Mouse (Mus musculus) midbrain, embryonic 16.5 days (tissue): ENCODE measurements at regions not wholly inside any gene's neighbourhood (a gene's known extent, or its start where the extent isn't known, plus 50 kb on each side); places are given as distances from the start of the nearest gene placed in this dataset.

Experiments used
- ATAC-seq: fragments of 200-750 bp; cut with Nextera tagmentation; 2 replicates; pipeline ENCODE4 v1.8.0; 2017; ENCODE audit warnings: moderate TSS enrichment
- H3K27ac ChIP-seq: fragments of 300-500 bp; sonication (generic); 2 replicates; pipeline ENCODE4 v1.5.1; 2014; ENCODE audit warnings: mild to moderate bottlenecking, low read length, mixed read lengths
- H3K27me3 ChIP-seq: fragments of 300-500 bp; sonication (generic); 2 replicates; pipeline ENCODE4 v1.6.1; 2014; ENCODE audit warnings: low read depth, low read length, mixed read lengths; ENCODE audit not compliant: control insufficient read depth, insufficient read depth
- H3K36me3 ChIP-seq: fragments of 300-500 bp; sonication (generic); 2 replicates; pipeline ENCODE4 v1.6.1; 2014; ENCODE audit warnings: mild to moderate bottlenecking, low read length, moderate library complexity, mixed read lengths; ENCODE audit not compliant: control insufficient read depth, insufficient read depth
- H3K4me1 ChIP-seq: fragments of 300-500 bp; sonication (generic); 2 replicates; pipeline ENCODE4 v1.6.1; 2014; ENCODE audit warnings: mild to moderate bottlenecking, low read length, mixed read lengths; ENCODE audit not compliant: control insufficient read depth, insufficient read depth
- H3K4me2 ChIP-seq: fragments of 300-500 bp; sonication (generic); 2 replicates; pipeline ENCODE4 v1.6.1; 2014; ENCODE audit warnings: mild to moderate bottlenecking, low read length, mixed read lengths
- H3K4me3 ChIP-seq: fragments of 300-500 bp; sonication (generic); 2 replicates; pipeline ENCODE4 v1.5.1; 2014; ENCODE audit warnings: low read depth, mild to moderate bottlenecking, low read length, moderate library complexity, mixed read lengths
- H3K9ac ChIP-seq: fragments of 300-500 bp; sonication (generic); 2 replicates; pipeline ENCODE4 v1.6.1; 2014; ENCODE audit warnings: low read depth, low read length, mixed read lengths
- H3K9me3 ChIP-seq: fragments of 300-500 bp; sonication (generic); replicated peaks from 2 replicates; pipeline ENCODE4 v1.6.1; 2014; ENCODE audit warnings: mild to moderate bottlenecking, low read length, mixed read lengths; ENCODE audit not compliant: control insufficient read depth, poor library complexity, severe bottlenecking
- WGBS: fragments of 180-500 bp; shearing (Covaris S2); extraction: QIAGEN DNeasy Blood & Tissue Kit; methylation state at CpG from one replicate; pipeline ENCODE4 v1.1.7; 2014; 5-methylcytosine and 5-hydroxymethylcytosine counted together

DNA sequence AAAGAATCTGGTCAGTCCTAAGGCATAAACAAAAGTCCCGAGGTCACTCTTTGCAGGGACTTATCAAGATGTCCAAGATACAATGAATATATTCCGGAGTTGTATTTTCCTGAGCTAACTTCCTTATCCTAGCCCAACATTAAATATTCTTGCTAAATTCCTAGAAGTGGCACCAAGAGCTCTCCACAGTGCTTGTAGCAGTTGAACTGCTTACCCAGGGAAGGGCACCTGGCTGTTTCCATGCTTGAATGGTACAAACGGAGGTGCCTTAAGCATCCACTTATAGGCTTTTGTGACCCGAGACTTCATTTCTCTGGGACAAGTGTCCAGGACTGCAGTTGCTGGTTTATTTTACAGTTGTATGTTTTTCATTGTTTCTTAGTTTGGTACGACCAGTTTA lies 115.1 kb upstream of the Slc25a36 start:
- Histone ChIP-seq H3K27ac (no peak overlapping the region), H3K9me3 (no peaks in the 10 kb centered on the region), H3K27me3 (no peaks in the 10 kb centered on the region), H3K9ac (no peak overlapping the region), H3K36me3 (no peaks in the 10 kb centered on the region), H3K4me3 (no peak overlapping the region), H3K4me2 (no peak overlapping the region), H3K4me1 (no peaks in the 10 kb centered on the region)
- WGBS: 91% methylated on average over 5 of the region's 5 CpGs
- no peak for ATAC-seq

DNA sequence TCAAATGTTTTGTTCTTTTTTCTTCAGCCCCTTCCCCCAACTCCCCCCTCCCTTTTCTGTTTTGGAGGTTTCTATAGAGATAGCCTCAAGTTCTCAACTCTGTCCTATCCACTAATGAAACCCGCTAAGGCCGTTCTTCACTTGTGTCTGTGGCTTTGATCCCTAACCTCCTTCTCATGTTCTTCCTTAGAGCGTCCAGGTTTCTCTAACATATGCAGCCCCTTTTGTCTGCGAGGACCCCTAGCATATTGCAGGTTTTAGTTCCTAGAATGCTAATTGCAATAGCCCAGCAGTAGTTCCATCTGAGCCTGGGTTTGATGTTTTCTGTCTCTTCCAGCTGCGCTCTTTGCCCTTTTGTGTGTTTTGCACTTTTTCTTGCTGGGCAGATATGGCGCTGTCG lies 113.6 kb upstream of the Slc25a36 start:
- Histone ChIP-seq H3K4me2 (no peak overlapping the region), H3K4me1 (no peaks in the 10 kb centered on the region), H3K36me3 (no peaks in the 10 kb centered on the region), H3K4me3 (no peak overlapping the region), H3K27me3 (no peaks in the 10 kb centered on the region), H3K9ac (no peak overlapping the region), H3K27ac (no peak overlapping the region), H3K9me3 (no peaks in the 10 kb centered on the region)
- ATAC-seq: peak; percentile 54; the same call in 1 of the 2 replicates
- WGBS: 11% methylated on average over 7 of the region's 7 CpGs

DNA sequence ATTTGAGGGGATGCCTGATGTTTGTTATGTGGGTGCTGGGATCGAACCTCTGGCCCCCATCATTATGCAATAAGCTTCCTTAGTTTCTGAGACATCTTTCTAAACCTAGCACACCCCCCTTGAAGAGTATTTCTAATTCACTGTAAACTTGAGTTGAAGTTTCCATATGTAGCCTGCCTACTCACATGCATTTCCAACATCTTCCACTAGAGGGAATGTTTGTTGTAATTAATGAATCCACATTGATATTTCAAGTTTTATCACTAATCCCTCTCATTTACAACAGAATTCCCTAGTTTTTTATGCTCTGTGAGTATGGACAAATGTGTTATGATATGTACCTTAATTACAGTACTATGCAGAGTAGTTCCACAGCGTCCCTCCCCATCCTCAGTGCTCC lies 103.8 kb upstream of the Slc25a36 start:
- Histone ChIP-seq H3K36me3 (no peaks in the 10 kb centered on the region), H3K4me1 (no peaks in the 10 kb centered on the region), H3K27me3 (no peaks in the 10 kb centered on the region), H3K9ac (no peak overlapping the region), H3K4me3 (no peak overlapping the region), H3K4me2 (no peak overlapping the region), H3K27ac (no peak overlapping the region), H3K9me3 (no peaks in the 10 kb centered on the region)
- WGBS: 34% methylated on average over 2 of the region's 2 CpGs
- no peak for ATAC-seq

DNA sequence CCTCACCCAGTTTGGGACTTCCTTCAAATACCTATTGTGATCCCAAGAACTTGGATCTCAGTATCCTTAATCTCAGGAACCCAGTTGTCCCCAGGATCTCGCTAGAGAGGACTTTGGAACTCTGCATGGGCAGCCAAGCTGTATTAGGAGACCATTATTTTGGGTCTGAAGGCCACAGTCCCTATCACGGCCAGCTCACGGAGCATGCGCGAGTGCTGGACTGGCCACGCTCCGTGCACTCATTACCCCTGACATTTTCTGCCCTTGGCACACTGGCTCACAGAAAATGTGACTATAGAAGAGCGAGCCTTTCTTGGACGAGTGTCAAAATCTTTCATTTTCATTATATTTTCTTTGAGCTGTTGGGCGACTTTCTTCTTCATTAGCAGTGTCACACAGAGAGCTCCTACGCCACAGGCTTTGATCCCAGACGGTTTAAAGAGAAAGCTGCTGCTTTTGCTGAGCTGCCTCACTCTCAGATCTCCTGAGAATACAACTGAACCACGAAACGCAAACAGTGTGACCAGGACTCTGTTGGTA lies 79.4 kb upstream of the Slc25a36 start:
- no peak; the same call in 1 of the 2 replicates for ATAC-seq
- no peaks in the 10 kb centered on the region for H3K4me1 ChIP-seq
- WGBS: 58% methylated on average over 14 of the region's 14 CpGs
- no peak overlapping the region for H3K4me3 ChIP-seq
- H3K36me3 ChIP-seq: no peaks in the 10 kb centered on the region
- no peak overlapping the region for H3K27ac ChIP-seq
- H3K9me3 ChIP-seq: no peaks in the 10 kb centered on the region
- H3K27me3 ChIP-seq: no peaks in the 10 kb centered on the region
- H3K4me2 ChIP-seq: no peak overlapping the region
- no peak overlapping the region for H3K9ac ChIP-seq

DNA sequence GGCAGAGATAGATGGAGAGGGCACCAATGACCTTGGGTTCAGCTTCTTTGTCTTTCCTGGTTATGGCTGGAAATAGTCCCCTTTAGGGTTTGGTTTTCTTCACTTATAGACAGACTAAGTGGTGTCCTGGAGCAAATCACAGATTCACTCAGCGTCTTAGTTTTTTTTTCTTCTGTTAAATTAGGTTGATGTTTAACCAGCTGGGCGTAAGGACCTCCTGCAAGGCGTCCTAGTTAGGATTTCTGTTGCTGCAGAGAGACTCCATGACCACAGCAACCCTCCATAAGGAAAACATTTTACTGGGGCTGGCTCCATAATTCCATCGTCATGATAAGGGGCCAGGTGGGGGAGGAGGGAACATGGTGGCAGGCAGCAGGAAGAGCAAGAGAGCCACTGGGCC lies 78.7 kb upstream of the Slc25a36 start:
- no peak overlapping the region for H3K27ac ChIP-seq
- no peak for ATAC-seq

DNA sequence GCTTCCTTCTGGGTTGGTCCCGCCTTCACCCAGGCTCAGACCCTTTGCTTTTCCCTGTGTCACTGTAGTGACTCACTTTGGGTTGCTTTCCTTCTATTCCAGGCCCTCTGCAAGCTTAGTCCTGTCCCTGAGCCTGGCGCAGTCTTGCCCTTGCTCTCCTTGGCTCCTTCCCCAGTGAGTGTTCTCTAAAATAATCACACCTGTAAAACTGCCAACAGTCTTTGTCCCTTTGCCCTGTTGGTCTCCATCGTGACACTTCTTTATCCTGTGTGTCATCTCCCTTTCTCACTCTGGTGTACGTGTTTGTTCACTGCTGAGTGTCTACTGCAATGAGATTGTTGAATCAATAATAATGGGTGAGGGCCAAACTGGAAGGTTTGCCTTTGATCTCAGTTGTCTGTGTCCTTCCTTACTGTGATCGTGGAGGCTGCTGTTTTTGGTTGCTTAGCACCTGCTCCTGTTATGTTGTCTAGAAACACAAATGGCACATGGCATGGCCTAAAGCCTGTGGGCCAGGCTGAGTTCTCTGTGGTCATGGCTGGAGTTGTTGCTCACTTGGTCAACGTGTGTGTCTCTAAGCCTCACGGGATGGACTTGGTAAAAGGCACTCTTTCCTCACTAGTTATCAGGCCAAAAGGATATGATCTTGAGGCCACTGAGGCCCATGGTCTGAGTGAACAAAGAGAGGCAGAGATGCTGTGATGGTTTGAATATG lies 77.8 kb upstream of the Slc25a36 start:
- no peak overlapping the region for H3K27ac ChIP-seq
- 85% methylated on average over 7 of the region's 7 CpGs for WGBS
- H3K4me2 ChIP-seq: no peak overlapping the region
- H3K4me1 ChIP-seq: no peaks in the 10 kb centered on the region
- H3K36me3 ChIP-seq: no peaks in the 10 kb centered on the region
- ATAC-seq: no peak
- no peaks in the 10 kb centered on the region for H3K9me3 ChIP-seq
- no peaks in the 10 kb centered on the region for H3K27me3 ChIP-seq
- no peak overlapping the region for H3K4me3 ChIP-seq
- no peak overlapping the region for H3K9ac ChIP-seq

More for the DNA sequence above, 78.7 kb upstream of the Slc25a36 start:
- H3K27me3 ChIP-seq: no peaks in the 10 kb centered on the region
- H3K36me3 ChIP-seq: no peaks in the 10 kb centered on the region
- WGBS: 87% methylated on average over 4 of the region's 4 CpGs
- H3K4me2 ChIP-seq: no peak overlapping the region
- H3K4me1 ChIP-seq: no peaks in the 10 kb centered on the region
- no peaks in the 10 kb centered on the region for H3K9me3 ChIP-seq
- H3K4me3 ChIP-seq: no peak overlapping the region
- H3K9ac ChIP-seq: no peak overlapping the region

DNA sequence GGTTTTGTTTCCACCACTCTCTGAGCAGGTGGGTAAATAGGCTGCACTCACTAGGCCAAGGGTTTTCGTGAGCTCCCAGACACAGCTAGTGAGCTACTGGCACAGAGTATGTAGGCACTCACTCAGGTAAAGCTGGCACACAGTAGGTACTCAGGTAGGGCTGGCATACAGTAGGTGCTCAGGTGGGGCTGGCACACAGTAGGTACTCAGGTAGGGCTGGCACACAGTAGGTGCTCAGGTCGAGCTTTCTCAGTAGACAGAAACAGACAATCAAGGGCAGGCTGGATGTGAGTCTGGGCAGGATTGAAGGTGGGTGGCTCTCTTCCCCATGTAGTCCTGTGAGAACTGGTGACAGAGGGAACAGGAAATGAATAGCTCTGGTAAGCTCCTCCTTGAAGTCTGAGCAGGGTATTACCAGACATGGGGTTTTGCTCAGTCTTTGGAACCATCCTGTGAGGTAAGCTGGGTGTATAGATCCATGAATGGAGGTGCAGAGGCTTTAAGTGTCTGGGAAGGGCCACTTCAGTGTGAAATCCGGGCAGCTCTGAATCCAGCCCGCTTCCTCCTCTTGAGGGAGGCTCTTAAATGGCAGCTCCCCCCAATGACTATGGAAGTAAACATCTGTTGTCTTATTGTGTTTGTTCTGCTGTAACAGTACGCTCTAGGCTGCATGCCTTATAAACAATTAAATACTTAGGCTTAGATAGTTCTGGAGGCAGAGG lies 62.4 kb upstream of the Slc25a36 start:
- Histone ChIP-seq H3K27me3 (no peaks in the 10 kb centered on the region), H3K4me2 (no peak overlapping the region), H3K9ac (no peak overlapping the region), H3K4me3 (no peak overlapping the region), H3K9me3 (no peaks in the 10 kb centered on the region), H3K27ac (no peak overlapping the region), H3K36me3 (no peaks in the 10 kb centered on the region), H3K4me1 (no peaks in the 10 kb centered on the region)
- ATAC-seq: no peak
- WGBS: 66% methylated on average over 5 of the region's 5 CpGs

DNA sequence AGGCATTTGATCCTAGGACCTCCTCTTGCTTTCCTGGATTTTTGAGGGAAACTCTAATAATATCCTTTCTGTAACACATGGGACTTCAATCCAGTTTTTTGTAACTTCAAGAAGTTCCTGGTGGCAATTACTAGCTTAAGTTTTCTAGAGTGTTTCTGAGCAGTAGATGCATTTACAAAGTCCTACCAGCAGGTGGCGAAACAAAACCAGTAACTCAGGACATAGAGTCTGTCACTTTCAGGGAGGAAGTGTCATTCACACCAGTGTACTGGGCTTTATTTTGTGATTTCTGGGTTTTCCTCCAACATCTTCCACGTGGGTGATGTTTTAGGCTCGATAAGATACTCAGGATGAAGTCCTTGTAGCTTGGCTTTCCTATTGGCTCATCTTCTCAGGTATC lies 61.1 kb upstream of the Slc25a36 start:
- Histone ChIP-seq H3K36me3 (no peaks in the 10 kb centered on the region), H3K27me3 (no peaks in the 10 kb centered on the region), H3K4me1 (no peaks in the 10 kb centered on the region), H3K9ac (no peak overlapping the region), H3K4me2 (no peak overlapping the region), H3K9me3 (no peaks in the 10 kb centered on the region), H3K4me3 (no peak overlapping the region), H3K27ac (no peak overlapping the region)
- WGBS: 11% methylated on average over 3 of the region's 3 CpGs
- ATAC-seq: no peak

DNA sequence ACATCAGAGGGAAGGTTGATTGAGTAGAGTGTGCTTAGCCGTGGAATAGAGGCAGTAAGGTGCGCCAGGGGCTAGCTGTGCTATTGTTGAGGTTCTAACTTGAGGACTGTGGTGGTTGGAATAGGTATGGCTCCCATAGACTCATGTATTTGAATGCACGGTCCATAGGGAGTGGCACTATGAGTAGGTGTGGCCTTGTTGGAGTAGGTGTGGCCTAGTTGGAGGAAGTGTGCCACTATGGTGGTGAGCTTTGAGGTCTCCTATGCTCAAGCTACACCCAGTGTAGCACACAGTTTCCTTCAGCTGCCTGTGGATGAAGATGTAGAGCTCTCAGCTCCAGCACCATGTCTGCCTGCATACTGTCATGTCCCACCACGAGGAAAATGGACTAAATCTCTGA lies 60.5 kb upstream of the Slc25a36 start:
- no peak overlapping the region for H3K27ac ChIP-seq
- no peak overlapping the region for H3K9ac ChIP-seq
- no peak overlapping the region for H3K4me2 ChIP-seq
- H3K4me3 ChIP-seq: no peak overlapping the region
- ATAC-seq: no peak
- H3K27me3 ChIP-seq: no peaks in the 10 kb centered on the region
- H3K36me3 ChIP-seq: no peaks in the 10 kb centered on the region
- H3K4me1 ChIP-seq: no peaks in the 10 kb centered on the region
- H3K9me3 ChIP-seq: no peaks in the 10 kb centered on the region
- 96% methylated on average over 4 of the region's 4 CpGs for WGBS
